Mouse (Mus musculus) adrenal gland, postnatal 14 days (tissue): ENCODE data around the gene Hoxa9. TPM values are rescaled to one million over a fixed set of nuclear protein-coding genes. Genes with fewer than 3 reads are reported as not detected.

Experiments
- DNase-seq: peaks from one replicate; pipeline ENCODE4 v3.0.0; 2021; ENCODE audit warnings: mixed read lengths
- long read RNA-seq, 2 experiments: library from polyadenylated mRNA; stranded (forward); transcript quantifications; one replicate each; pipeline ENCODE4 v2.0.0; 2021
- total RNA-seq: library from RNA; stranded (reverse); gene quantifications from 2 replicates; pipeline ENCODE4 v1.2.3, GENCODE M21; 2021

Hoxa9 gene
- 1.8 and 3.5 TPM in 2 replicates for total RNA-seq
- long read RNA-seq, experiment 1, partial matches to known transcripts = 0 of 5 reads
- long read RNA-seq, experiment 1, other reads (novel, unspliced or antisense) = 0 of 5 reads
- long read RNA-seq, experiment 2, partial matches to known transcripts = 0 of 2 reads
- long read RNA-seq, experiment 2, other reads (novel, unspliced or antisense) = 1 of 2 reads

- no peak for DNase-seq
Measured at GRCm38 (mm10) chr6:52230516-52231165, at the start of gene Hoxa9. Gene Hoxa9 (minus strand): TSS chr6:52231089.

- no peak for DNase-seq
Measured at GRCm38 (mm10) chr6:52276920-52277319, 46.0 kb upstream of the Hoxa9 start.

- DNase-seq = no peak
Measured at GRCm38 (mm10) chr6:52276382-52276781, 45.5 kb upstream of the Hoxa9 start.

- no peak for DNase-seq
Measured at GRCm38 (mm10) chr6:52275563-52276280, 44.8 kb upstream of the Hoxa9 start.

- no peak for DNase-seq
Measured at GRCm38 (mm10) chr6:52274576-52274975, 43.7 kb upstream of the Hoxa9 start.

GRCm38 (mm10) chr6:52273656-52274280 is 42.9 kb upstream of the Hoxa9 start:
- DNase-seq = no peak

GRCm38 (mm10) chr6:52272766-52273655 is 42.1 kb upstream of the Hoxa9 start:
- DNase-seq = no peak

GRCm38 (mm10) chr6:52270494-52271480 is 39.9 kb upstream of the Hoxa9 start:
- peak; percentile 76 for DNase-seq

GRCm38 (mm10) chr6:52268756-52269155 is 37.9 kb upstream of the Hoxa9 start:
- DNase-seq = no peak

- no peak for DNase-seq
Measured at GRCm38 (mm10) chr6:52268341-52268740, 37.5 kb upstream of the Hoxa9 start.

- DNase-seq = no peak
Measured at GRCm38 (mm10) chr6:52267691-52268090, 36.8 kb upstream of the Hoxa9 start.

GRCm38 (mm10) chr6:52267221-52267620 is 36.3 kb upstream of the Hoxa9 start:
- DNase-seq = no peak

GRCm38 (mm10) chr6:52266666-52266985 is 35.7 kb upstream of the Hoxa9 start:
- no peak for DNase-seq

GRCm38 (mm10) chr6:52265913-52266665 is 35.2 kb upstream of the Hoxa9 start:
- DNase-seq = no peak

GRCm38 (mm10) chr6:52265306-52265912 is 34.5 kb upstream of the Hoxa9 start:
- no peak for DNase-seq

- DNase-seq = no peak
Measured at GRCm38 (mm10) chr6:52264106-52264790, 33.4 kb upstream of the Hoxa9 start.

- no peak for DNase-seq
Measured at GRCm38 (mm10) chr6:52263321-52263585, 32.4 kb upstream of the Hoxa9 start.

GRCm38 (mm10) chr6:52262463-52263320 is 31.8 kb upstream of the Hoxa9 start:
- no peak for DNase-seq
